In the genomic region with DNA sequence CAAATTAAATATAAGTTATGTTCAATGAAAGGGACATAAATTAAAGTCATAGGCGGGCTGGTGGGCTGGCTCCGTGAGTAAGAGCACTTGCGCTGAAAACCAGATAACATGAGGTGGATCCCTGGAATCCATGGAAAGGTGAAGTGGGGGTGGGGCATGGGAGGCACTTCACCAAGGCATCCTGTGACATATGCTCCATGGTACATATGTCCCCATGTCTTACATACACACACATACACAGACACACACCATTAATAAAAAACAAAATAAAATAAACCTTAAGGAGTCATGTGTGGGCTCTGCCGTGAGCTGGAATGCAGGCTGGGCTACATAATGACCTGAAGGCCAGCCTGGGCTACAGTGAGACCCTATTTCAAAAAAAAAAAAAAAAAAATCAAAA, we compare ENCODE assay signal across 38 mouse cellular contexts. TPM values are rescaled to one million over a fixed set of nuclear protein-coding genes. Genes with fewer than 3 reads are reported as not detected.
"Had no signal": no experiment of that assay in that cellular context is flagged by ENCODE, and none has a peak within 500 bp of the region (broad histone marks: within the 10 kb centered on the region; RNA-seq: fewer than 3 reads in every experiment).

No protein-coding gene starts in this region.

- H3K4me2 ChIP-seq: heart, embryonic 11.5 days; heart, embryonic 12.5 days; heart, embryonic 13.5 days; heart, embryonic 15.5 days; hindbrain, embryonic 12.5 days; hindbrain, embryonic 13.5 days; hindbrain, embryonic 14.5 days; hindbrain, embryonic 15.5 days; intestine, embryonic 15.5 days; kidney, embryonic 15.5 days had no signal

- H3K27me3 ChIP-seq: heart, embryonic 12.5 days; heart, embryonic 13.5 days; heart, embryonic 15.5 days; hindbrain, embryonic 12.5 days; hindbrain, embryonic 13.5 days; hindbrain, embryonic 15.5 days; intestine, embryonic 15.5 days; kidney, embryonic 15.5 days had no signal

- ATAC-seq: hindbrain, embryonic 16.5 days; hindbrain, postnatal 0 days; inflammation-experienced regulatory T-cells, adult 6 months; intestine, embryonic 15.5 days; intestine, embryonic 16.5 days; intestine, postnatal 0 days had no signal

- H3K9me3 ChIP-seq: heart, embryonic 12.5 days; heart, embryonic 13.5 days; heart, embryonic 15.5 days; hindbrain, embryonic 10.5 days; hindbrain, embryonic 12.5 days; hindbrain, embryonic 13.5 days; hindbrain, embryonic 15.5 days; intestine, embryonic 15.5 days; kidney, embryonic 15.5 days had no signal

- H3K4me3 ChIP-seq: heart, embryonic 12.5 days; heart, embryonic 13.5 days; heart, embryonic 15.5 days; hindbrain, embryonic 10.5 days; hindbrain, embryonic 12.5 days; hindbrain, embryonic 13.5 days; hindbrain, embryonic 15.5 days; intestine, embryonic 15.5 days; kidney, embryonic 15.5 days; layer of hippocampus, adult 2 months had no signal

- H3K36me3 ChIP-seq: heart, embryonic 12.5 days; heart, embryonic 13.5 days; heart, embryonic 15.5 days; hindbrain, embryonic 10.5 days; hindbrain, embryonic 12.5 days; hindbrain, embryonic 13.5 days; hindbrain, embryonic 15.5 days; intestine, embryonic 15.5 days; kidney, embryonic 15.5 days had no signal

- H3K27ac ChIP-seq: heart, embryonic 13.5 days; heart, embryonic 15.5 days; hindbrain, embryonic 10.5 days; hindbrain, embryonic 12.5 days; hindbrain, embryonic 13.5 days; hindbrain, embryonic 14.5 days; hindbrain, embryonic 15.5 days; hindbrain, postnatal 0 days; intestine, embryonic 15.5 days; kidney, embryonic 15.5 days; kidney, postnatal 0 days; layer of hippocampus, adult 2 months had no signal

- H3K9ac ChIP-seq: heart, embryonic 12.5 days; heart, embryonic 13.5 days; heart, embryonic 15.5 days; hindbrain, embryonic 12.5 days; hindbrain, embryonic 13.5 days; hindbrain, embryonic 14.5 days; hindbrain, embryonic 15.5 days; intestine, embryonic 15.5 days; kidney, embryonic 15.5 days had no signal

- DNase-seq: heart, postnatal 10 days; heart, postnatal 14 days; heart, postnatal 36 days; heart, postnatal 4 days; kidney, adult 11 months; kidney, adult 18-20 months; kidney, adult 2 months; kidney, adult 8-10 months; kidney, adult 9 months; kidney, postnatal 10 days; kidney, postnatal 14 days; kidney, postnatal 25 days; kidney, postnatal 36 days; kidney, postnatal 4 days; layer of hippocampus, adult 9-11 months; layer of hippocampus, postnatal 36 days had no signal

- H3K4me1 ChIP-seq: heart, embryonic 12.5 days; heart, embryonic 13.5 days; heart, embryonic 15.5 days; hindbrain, embryonic 10.5 days; hindbrain, embryonic 12.5 days; hindbrain, embryonic 13.5 days; hindbrain, embryonic 15.5 days; intestine, embryonic 15.5 days had no signal

RNA-seq across cellular contexts. Expression of a gene that starts 31.2 kb away (rescaled TPM):
- polyA plus RNA-seq: heart, embryonic 12.5 days; heart, embryonic 13.5 days; heart, embryonic 14.5 days; heart, embryonic 15.5 days; heart, embryonic 16.5 days; heart, postnatal 0 days; hindbrain, embryonic 10.5 days; inflammation-experienced regulatory T-cells, adult 6 months; intestine, postnatal 0 days; large intestine, adult 2 months had no signal
